Mouse (Mus musculus): ENCODE measurements at regions not wholly inside any gene's neighbourhood (a gene's known extent, or its start where the extent isn't known, plus 50 kb on each side); places are given as distances from the start of the nearest gene placed in this dataset.

DNA sequence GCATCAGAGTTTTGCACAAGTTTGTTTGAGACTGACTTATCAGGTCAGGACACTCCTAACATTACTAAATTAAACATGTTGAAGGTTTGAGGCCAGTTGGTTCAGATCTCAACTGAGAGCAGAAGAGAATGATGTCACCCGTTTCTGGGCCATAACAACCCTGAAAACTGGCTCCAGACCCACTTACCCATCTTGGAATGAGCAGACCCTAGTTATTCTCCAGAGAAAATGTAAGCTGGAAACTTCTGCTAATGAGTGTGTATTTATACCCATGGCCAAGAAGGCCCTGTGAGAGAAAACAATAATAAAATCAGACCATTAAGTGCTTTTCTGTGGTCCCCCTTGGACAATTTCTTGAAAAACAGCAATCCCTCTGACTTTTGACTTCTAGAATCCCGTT, 282.4 kb upstream of the Nfe2l3 start:
- Histone ChIP-seq H3K36me3 (ENCODE audit: control insufficient read depth, insufficient read depth, low read length) (no peaks in the 10 kb centered on the region), H3K27me3 (ENCODE audit: control insufficient read depth, insufficient read depth, low read length) (no peaks in the 10 kb centered on the region), H3K4me3 (ENCODE audit: low read depth, low read length) (no peak overlapping the region), H3K27ac (ENCODE audit: low read depth, low read length) (no peak overlapping the region), H3K4me1 (ENCODE audit: control insufficient read depth, insufficient read depth, low read length) (no peaks in the 10 kb centered on the region), H3K4me2 (ENCODE audit: low read depth) (no peak overlapping the region), H3K9ac (ENCODE audit: low read length) (no peak overlapping the region), H3K9me3 (ENCODE audit: control insufficient read depth, low read length) (no peaks in the 10 kb centered on the region)
- ATAC-seq (ENCODE audit: insufficient read depth, low FRiP score, low TSS enrichment) (no peak), DNase-seq (ENCODE audit: low spot score) (no peak)
- WGBS: 84% methylated on average over 2 of the region's 2 CpGs

DNA sequence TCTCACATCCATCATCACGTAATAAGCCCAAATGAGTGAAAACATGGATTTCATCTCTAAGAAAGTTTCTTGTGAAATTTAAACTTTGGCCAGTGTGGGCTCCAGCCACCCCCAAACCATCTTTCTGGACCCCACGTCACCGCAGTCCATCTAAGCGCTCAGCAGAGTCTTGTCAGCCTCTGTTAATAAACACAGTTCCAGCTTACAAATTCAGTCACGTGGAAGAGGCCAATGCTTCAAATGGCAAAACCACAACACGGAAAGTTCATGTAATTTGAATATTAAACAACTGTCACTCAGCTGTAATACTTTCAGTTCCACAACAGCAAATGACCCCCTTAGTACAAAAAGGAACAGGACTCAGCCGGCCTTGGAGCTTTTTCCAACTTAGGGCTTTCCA, 282.0 kb upstream of the Nfe2l3 start:
- no peaks in the 10 kb centered on the region for H3K36me3 ChIP-seq (ENCODE audit: control insufficient read depth, insufficient read depth, low read length)
- DNase-seq (ENCODE audit: low spot score) (no peak), ATAC-seq (ENCODE audit: insufficient read depth, low FRiP score, low TSS enrichment) (no peak)
- no peak overlapping the region for H3K27ac ChIP-seq (ENCODE audit: low read depth, low read length)
- no peak overlapping the region for H3K4me3 ChIP-seq (ENCODE audit: low read depth, low read length)
- no peaks in the 10 kb centered on the region for H3K9me3 ChIP-seq (ENCODE audit: control insufficient read depth, low read length)
- H3K4me2 ChIP-seq (ENCODE audit: low read depth): no peak overlapping the region
- H3K4me1 ChIP-seq (ENCODE audit: control insufficient read depth, insufficient read depth, low read length): no peaks in the 10 kb centered on the region
- H3K9ac ChIP-seq (ENCODE audit: low read length): no peak overlapping the region
- H3K27me3 ChIP-seq (ENCODE audit: control insufficient read depth, insufficient read depth, low read length): no peaks in the 10 kb centered on the region
- WGBS: 94% methylated on average over 7 of the region's 7 CpGs

DNA sequence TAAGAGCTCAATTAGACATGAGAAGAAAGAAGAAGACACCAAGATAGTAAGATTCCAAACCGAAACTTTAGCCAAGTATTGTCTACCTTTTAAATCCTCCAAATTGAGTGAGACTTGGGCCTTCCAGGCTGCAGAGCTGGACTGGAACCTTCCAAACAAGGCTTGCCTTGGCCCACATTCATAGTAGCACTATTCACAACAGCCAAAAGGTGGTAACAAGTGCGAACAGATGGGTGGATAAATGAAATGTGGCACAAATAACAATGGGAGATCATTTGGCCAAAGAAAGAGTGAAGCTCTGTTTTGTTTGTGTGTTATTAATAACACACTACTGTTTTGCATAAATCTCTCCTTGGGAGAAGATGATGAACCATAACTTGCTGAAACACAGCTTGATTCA, 281.6 kb upstream of the Nfe2l3 start:
- Histone ChIP-seq H3K4me2 (ENCODE audit: low read depth) (no peak overlapping the region), H3K27me3 (ENCODE audit: control insufficient read depth, insufficient read depth, low read length) (no peaks in the 10 kb centered on the region), H3K36me3 (ENCODE audit: control insufficient read depth, insufficient read depth, low read length) (no peaks in the 10 kb centered on the region), H3K9ac (ENCODE audit: low read length) (no peak overlapping the region), H3K9me3 (ENCODE audit: control insufficient read depth, low read length) (no peaks in the 10 kb centered on the region), H3K4me3 (ENCODE audit: low read depth, low read length) (no peak overlapping the region), H3K4me1 (ENCODE audit: control insufficient read depth, insufficient read depth, low read length) (no peaks in the 10 kb centered on the region), H3K27ac (ENCODE audit: low read depth, low read length) (no peak overlapping the region)
- ATAC-seq (ENCODE audit: insufficient read depth, low FRiP score, low TSS enrichment) (no peak), DNase-seq (ENCODE audit: low spot score) (no peak)
- 85% methylated on average over 2 of the region's 2 CpGs for WGBS

DNA sequence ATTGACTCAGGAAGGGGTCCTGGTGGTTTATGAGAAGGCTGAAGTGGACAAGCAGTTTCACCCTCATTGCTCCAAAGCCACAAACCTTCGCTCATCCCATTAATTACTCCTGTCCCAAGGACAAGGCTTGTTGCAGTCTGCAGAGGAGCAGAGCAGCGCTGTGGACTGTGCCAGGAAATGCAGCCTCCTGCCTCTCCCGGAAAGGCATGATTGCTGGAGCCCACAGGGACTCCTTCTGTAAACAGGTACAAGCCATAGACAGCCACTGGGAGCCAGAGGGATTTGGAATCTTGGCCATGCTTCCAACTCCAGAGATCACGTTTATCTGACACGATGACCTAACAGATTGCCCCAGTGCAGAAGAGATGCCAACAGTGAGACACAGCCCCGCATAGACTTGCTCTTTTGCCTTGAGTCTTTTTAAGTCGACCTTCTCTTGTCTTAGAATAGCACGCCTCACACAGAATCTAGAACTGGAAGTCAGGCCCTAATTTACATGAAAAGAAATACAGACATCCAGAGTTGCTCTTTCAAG, 275.6 kb upstream of the Nfe2l3 start:
- ATAC-seq (ENCODE audit: insufficient read depth, low FRiP score, low TSS enrichment): no peak
- H3K36me3 ChIP-seq (ENCODE audit: control insufficient read depth, insufficient read depth, low read length): no peaks in the 10 kb centered on the region
- H3K4me3 ChIP-seq (ENCODE audit: low read depth, low read length): no peak overlapping the region
- no peaks in the 10 kb centered on the region for H3K9me3 ChIP-seq (ENCODE audit: control insufficient read depth, low read length)
- H3K4me2 ChIP-seq (ENCODE audit: low read depth): no peak overlapping the region
- no peak for DNase-seq (ENCODE audit: low spot score)
- H3K27ac ChIP-seq (ENCODE audit: low read depth, low read length): no peak overlapping the region
- H3K4me1 ChIP-seq (ENCODE audit: control insufficient read depth, insufficient read depth, low read length): no peaks in the 10 kb centered on the region
- WGBS: 71% methylated on average over 8 of the region's 8 CpGs
- H3K27me3 ChIP-seq (ENCODE audit: control insufficient read depth, insufficient read depth, low read length): no peaks in the 10 kb centered on the region
- no peak overlapping the region for H3K9ac ChIP-seq (ENCODE audit: low read length)

DNA sequence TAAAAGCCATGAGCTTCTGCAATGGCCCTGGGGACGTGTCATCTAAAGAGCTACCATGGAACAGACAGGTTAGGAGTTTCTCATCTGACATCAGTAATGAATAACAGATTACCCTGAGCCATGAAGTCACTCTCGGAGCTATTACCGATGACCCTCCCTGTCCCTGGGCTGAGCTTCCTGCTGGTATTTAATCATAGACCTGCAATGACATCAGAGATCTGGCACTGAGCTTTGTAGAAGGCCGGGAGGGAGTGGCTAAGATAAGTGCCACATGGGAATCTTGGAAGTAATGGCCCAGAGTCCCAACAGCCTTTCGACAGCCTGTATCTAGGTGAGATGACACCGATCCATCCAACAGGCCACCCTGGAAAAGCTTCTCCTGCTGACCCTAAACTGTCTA, 271.3 kb upstream of the Nfe2l3 start:
- H3K27ac ChIP-seq (ENCODE audit: low read depth, low read length): no peak overlapping the region

DNA sequence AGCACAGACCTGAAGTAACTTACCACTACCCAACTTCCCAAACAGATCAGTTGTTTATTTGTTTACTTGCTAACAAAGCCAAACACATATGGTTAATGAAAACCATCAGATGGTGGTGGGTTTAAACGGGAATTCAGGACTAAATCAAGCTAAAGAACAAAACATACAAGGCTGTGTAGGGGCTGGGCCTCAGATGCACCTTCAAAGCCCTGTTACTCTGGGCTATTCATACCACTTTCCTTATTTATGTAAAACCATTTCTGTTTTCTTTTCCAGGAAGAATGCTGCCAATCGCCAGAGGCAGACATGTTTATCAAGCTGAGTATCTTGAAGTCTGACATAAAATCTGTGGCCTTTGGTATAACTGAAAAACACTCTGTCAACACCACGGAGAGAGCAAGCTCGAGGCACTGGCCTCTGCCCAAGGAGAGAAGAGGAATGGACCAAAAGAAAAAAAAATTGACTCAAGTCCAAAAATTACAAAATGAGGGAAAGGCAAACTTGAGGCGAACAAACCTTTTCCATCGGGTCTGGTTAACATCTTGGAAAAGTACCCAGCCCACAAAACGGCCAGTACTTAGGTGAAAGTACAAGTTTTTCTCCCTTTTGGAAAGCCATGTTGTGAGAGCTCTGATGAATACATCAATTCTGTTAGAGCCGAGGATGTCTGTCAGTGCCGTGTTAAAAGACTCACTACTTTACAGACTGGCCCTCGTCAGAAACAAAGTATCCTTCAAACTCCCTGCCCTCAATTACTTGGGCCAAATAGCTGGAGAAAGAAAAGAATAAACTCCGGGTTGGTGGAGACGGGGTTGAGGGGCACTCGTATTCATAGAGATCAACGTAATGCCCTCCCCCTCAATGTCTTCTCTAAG, 270.0 kb upstream of the Nfe2l3 start:
- no peak for DNase-seq (ENCODE audit: low spot score)
- H3K4me1 ChIP-seq (ENCODE audit: control insufficient read depth, insufficient read depth, low read length): no peaks in the 10 kb centered on the region
- H3K27me3 ChIP-seq (ENCODE audit: control insufficient read depth, insufficient read depth, low read length): no peaks in the 10 kb centered on the region
- no peak overlapping the region for H3K27ac ChIP-seq (ENCODE audit: low read depth, low read length)
- H3K4me2 ChIP-seq (ENCODE audit: low read depth): no peak overlapping the region
- H3K36me3 ChIP-seq (ENCODE audit: control insufficient read depth, insufficient read depth, low read length): no peaks in the 10 kb centered on the region
- WGBS: 74% methylated on average over 14 of the region's 14 CpGs
- H3K9ac ChIP-seq (ENCODE audit: low read length): no peak overlapping the region
- no peak for ATAC-seq (ENCODE audit: insufficient read depth, low FRiP score, low TSS enrichment)
- H3K9me3 ChIP-seq (ENCODE audit: control insufficient read depth, low read length): no peaks in the 10 kb centered on the region
- no peak overlapping the region for H3K4me3 ChIP-seq (ENCODE audit: low read depth, low read length)

More for the DNA sequence above, 271.3 kb upstream of the Nfe2l3 start:
- H3K9ac ChIP-seq (ENCODE audit: low read length): no peak overlapping the region
- H3K27me3 ChIP-seq (ENCODE audit: control insufficient read depth, insufficient read depth, low read length): no peaks in the 10 kb centered on the region
- ATAC-seq (ENCODE audit: insufficient read depth, low FRiP score, low TSS enrichment) (no peak), DNase-seq (ENCODE audit: low spot score) (no peak)
- H3K36me3 ChIP-seq (ENCODE audit: control insufficient read depth, insufficient read depth, low read length): no peaks in the 10 kb centered on the region
- H3K4me1 ChIP-seq (ENCODE audit: control insufficient read depth, insufficient read depth, low read length): no peaks in the 10 kb centered on the region
- no peaks in the 10 kb centered on the region for H3K9me3 ChIP-seq (ENCODE audit: control insufficient read depth, low read length)
- WGBS: 77% methylated on average over 6 of the region's 6 CpGs
- no peak overlapping the region for H3K4me2 ChIP-seq (ENCODE audit: low read depth)
- H3K4me3 ChIP-seq (ENCODE audit: low read depth, low read length): no peak overlapping the region

DNA sequence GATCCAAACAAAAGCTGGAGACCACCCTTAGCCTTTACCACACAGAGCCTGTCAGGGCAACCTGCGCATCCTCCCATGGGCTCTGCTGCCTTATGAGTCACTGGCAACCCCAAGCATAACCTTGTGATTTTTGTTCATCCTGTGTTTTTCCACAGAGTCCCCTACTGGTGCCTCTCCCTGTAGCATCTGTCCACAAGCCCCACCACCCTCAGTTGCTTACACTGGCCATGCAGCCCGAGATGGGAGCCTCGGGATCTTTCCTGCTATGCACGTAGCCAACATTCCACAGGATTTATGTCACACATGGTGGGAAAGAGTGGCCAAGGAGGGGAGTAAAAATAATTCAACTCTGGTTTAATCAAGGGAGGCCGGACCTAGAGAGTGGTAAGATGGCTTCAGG, 269.2 kb upstream of the Nfe2l3 start:
- H3K4me1 ChIP-seq (ENCODE audit: control insufficient read depth, insufficient read depth, low read length): no peaks in the 10 kb centered on the region; the same call in 1 of the 2 replicates
- H3K27ac ChIP-seq (ENCODE audit: low read depth, low read length): no peak overlapping the region
- H3K36me3 ChIP-seq (ENCODE audit: control insufficient read depth, insufficient read depth, low read length): no peaks in the 10 kb centered on the region
- H3K9me3 ChIP-seq (ENCODE audit: control insufficient read depth, low read length): no peaks in the 10 kb centered on the region
- no peak for DNase-seq (ENCODE audit: low spot score)
- no peak overlapping the region for H3K4me3 ChIP-seq (ENCODE audit: low read depth, low read length)
- H3K4me2 ChIP-seq (ENCODE audit: low read depth): no peak overlapping the region
- H3K27me3 ChIP-seq (ENCODE audit: control insufficient read depth, insufficient read depth, low read length): no peaks in the 10 kb centered on the region
- 61% methylated on average over 5 of the region's 5 CpGs for WGBS
- ATAC-seq (ENCODE audit: insufficient read depth, low FRiP score, low TSS enrichment): no peak
- H3K9ac ChIP-seq (ENCODE audit: low read length): no peak overlapping the region

DNA sequence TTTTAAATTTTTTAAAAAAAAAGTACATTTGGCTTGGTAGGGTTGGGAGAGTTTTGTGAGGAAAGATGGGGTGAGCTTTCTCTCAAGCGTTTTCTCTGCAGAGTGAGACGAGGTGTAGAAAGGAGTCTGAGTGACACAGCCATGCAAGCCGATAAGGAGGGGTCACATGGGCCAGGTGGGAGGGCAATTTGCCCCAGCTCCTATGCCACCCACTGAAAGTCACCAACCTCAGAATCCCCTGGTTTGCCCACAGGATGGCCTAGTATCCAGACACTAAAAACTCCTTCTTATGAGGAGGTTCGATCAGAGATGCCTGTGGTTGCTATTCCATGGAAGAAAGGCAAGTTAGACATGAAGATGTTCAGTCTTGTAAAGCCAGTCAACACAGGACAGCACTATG, 268.6 kb upstream of the Nfe2l3 start:
- Histone ChIP-seq H3K36me3 (ENCODE audit: control insufficient read depth, insufficient read depth, low read length) (no peaks in the 10 kb centered on the region), H3K4me2 (ENCODE audit: low read depth) (no peak overlapping the region), H3K27me3 (ENCODE audit: control insufficient read depth, insufficient read depth, low read length) (no peaks in the 10 kb centered on the region), H3K9ac (ENCODE audit: low read length) (no peak overlapping the region), H3K4me3 (ENCODE audit: low read depth, low read length) (no peak overlapping the region), H3K9me3 (ENCODE audit: control insufficient read depth, low read length) (no peaks in the 10 kb centered on the region), H3K4me1 (ENCODE audit: control insufficient read depth, insufficient read depth, low read length) (peaks cover 5% of the 10 kb centered on the region), H3K27ac (ENCODE audit: low read depth, low read length) (no peak overlapping the region)
- WGBS: 79% methylated on average over 4 of the region's 4 CpGs
- ATAC-seq (ENCODE audit: insufficient read depth, low FRiP score, low TSS enrichment) (no peak), DNase-seq (ENCODE audit: low spot score) (no peak)

DNA sequence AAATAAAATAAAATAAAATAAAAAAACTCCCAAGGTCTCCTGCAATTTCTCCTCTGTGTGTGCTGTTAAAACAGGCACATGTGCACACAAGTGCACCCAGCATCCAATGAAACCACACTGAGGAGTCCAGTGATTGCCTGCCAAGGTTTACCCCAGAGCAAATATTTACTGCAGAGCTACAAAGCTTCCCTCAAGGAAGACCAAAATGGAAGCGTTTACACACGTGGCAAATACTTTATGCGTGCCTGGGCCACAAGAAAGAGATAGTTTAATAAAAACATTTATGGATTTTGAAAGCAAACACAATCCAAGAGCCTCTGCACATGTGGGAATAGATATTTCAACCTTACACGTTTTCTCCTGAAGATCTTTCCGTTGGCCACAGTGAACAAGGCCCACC, 265.4 kb upstream of the Nfe2l3 start:
- DNase-seq (ENCODE audit: low spot score) (no peak), ATAC-seq (ENCODE audit: insufficient read depth, low FRiP score, low TSS enrichment) (no peak)
- 80% methylated on average over 5 of the region's 5 CpGs for WGBS
- no peak overlapping the region for H3K9ac ChIP-seq (ENCODE audit: low read length)
- peaks cover 22% of the 10 kb centered on the region for H3K4me1 ChIP-seq (ENCODE audit: control insufficient read depth, insufficient read depth, low read length)
- no peak overlapping the region for H3K27ac ChIP-seq (ENCODE audit: low read depth, low read length)
- no peak overlapping the region for H3K4me2 ChIP-seq (ENCODE audit: low read depth)
- H3K9me3 ChIP-seq (ENCODE audit: control insufficient read depth, low read length): no peaks in the 10 kb centered on the region
- no peaks in the 10 kb centered on the region for H3K36me3 ChIP-seq (ENCODE audit: control insufficient read depth, insufficient read depth, low read length)
- no peaks in the 10 kb centered on the region for H3K27me3 ChIP-seq (ENCODE audit: control insufficient read depth, insufficient read depth, low read length)
- no peak overlapping the region for H3K4me3 ChIP-seq (ENCODE audit: low read depth, low read length)
